Mouse (Mus musculus) C2C12 (cell line): Measurements from ENCODE around the gene Rhobtb1. TPM values are rescaled to one million over a fixed set of nuclear protein-coding genes. Genes with fewer than 3 reads are reported as not detected.

Experiments used
- H3K27me3 ChIP-seq: one replicate; pipeline ENCODE4 v1.6.1; 2011; ENCODE audit not compliant: control insufficient read depth, insufficient read depth, insufficient read length
- H3K36me3 ChIP-seq: one replicate; pipeline ENCODE4 v1.6.1; 2011; ENCODE audit not compliant: control insufficient read depth, insufficient read depth
- H3K4me3 ChIP-seq: one replicate; pipeline ENCODE4 v1.5.1; 2011; ENCODE audit warnings: mild to moderate bottlenecking, control low read depth; ENCODE audit not compliant: poor library complexity, insufficient read depth, severe bottlenecking
- H3K79me2 ChIP-seq: one replicate; pipeline ENCODE4 v1.6.1; 2011; ENCODE audit not compliant: control insufficient read depth, insufficient read depth
- H3K79me3 ChIP-seq: one replicate; pipeline ENCODE4 v1.6.1; 2011; ENCODE audit warnings: low read depth, control low read depth
- H3ac ChIP-seq: one replicate; pipeline ENCODE3; 2011; ENCODE audit warnings: low read depth; ENCODE audit not compliant: control insufficient read depth, insufficient read length
- CEBPB ChIP-seq: IDR thresholded peaks from one replicate; pipeline ENCODE4 v1.6.1; 2011; ENCODE audit warnings: low read depth, mild to moderate bottlenecking, control low read depth, moderate library complexity
- CTCF ChIP-seq: IDR thresholded peaks from one replicate; pipeline ENCODE4 v1.5.1; 2011; ENCODE audit not compliant: control insufficient read depth, insufficient read depth, insufficient read length
- FOSL1 ChIP-seq: IDR thresholded peaks from one replicate; pipeline ENCODE4 v1.8.0; 2011; ENCODE audit warnings: mild to moderate bottlenecking, low read length; ENCODE audit not compliant: poor library complexity, insufficient read depth, severe bottlenecking
- MAX ChIP-seq: IDR thresholded peaks from one replicate; pipeline ENCODE4 v1.6.1; 2011; ENCODE audit warnings: mild to moderate bottlenecking, control low read depth
- MYOD1 ChIP-seq: IDR thresholded peaks from one replicate; pipeline ENCODE4 v1.6.1; 2011; ENCODE audit warnings: low read depth; ENCODE audit not compliant: control insufficient read depth, insufficient read length
- MYOG ChIP-seq: IDR thresholded peaks from one replicate; pipeline ENCODE4 v1.6.1; 2011; ENCODE audit not compliant: control insufficient read depth, insufficient read length; ENCODE audit errors: extremely low read depth
- USF1 ChIP-seq: IDR thresholded peaks from one replicate; pipeline ENCODE4 v1.6.1; 2011; ENCODE audit warnings: low read depth, mild to moderate bottlenecking, control low read depth, moderate library complexity
- polyA plus RNA-seq: library from polyadenylated mRNA; unstranded; fragments of >200 nt; fragmentation: generic; extraction: Trizol; gene quantifications from one replicate; pipeline ENCODE4 v1.2.1, GENCODE M21; 2012; ENCODE audit warnings: missing spikeins

Gene Rhobtb1
- polyA plus RNA-seq, 1 experiment: 3.8 TPM

GRCm38 (mm10) chr10:69155428-69156175, 4.4 kb downstream of the Rhobtb1 start:
- no peaks in the 10 kb centered on the region for H3K27me3 ChIP-seq
- H3K79me2 ChIP-seq: no peaks in the 10 kb centered on the region
- no peak overlapping the region for H3K4me3 ChIP-seq
- no peak overlapping the region for H3ac ChIP-seq
- no peaks in the 10 kb centered on the region for H3K36me3 ChIP-seq
- no peaks in the 10 kb centered on the region for H3K79me3 ChIP-seq
- TF ChIP-seq MYOD1 (no peak), USF1 (no peak), MAX (no peak), FOSL1 (no peak), CTCF (no peak), MYOG (no peak), CEBPB (no peak)

DNA sequence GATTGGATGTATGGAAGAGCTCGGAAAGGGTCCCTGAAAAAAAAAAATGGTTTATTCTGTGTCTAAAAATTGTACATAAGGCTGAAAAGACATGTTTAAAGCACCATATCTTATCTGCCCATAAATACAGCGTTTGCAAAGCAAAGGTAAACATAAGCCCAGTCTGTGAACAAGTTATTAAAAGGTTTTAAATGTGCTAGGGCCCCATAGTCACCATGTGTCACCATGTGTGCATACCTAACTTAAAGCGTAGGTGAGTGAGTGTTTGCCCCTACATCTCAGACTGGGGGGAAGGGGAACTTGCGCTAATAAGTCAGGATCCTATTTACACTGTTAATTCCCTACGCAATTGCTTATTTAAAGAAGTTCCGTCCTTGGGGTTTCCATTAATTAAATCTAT, 5.2 kb downstream of the Rhobtb1 start:
- no peaks in the 10 kb centered on the region for H3K79me2 ChIP-seq
- no peaks in the 10 kb centered on the region for H3K27me3 ChIP-seq
- TF ChIP-seq MAX (no peak), CTCF (no peak), FOSL1 (no peak), CEBPB (no peak), MYOD1 (no peak), USF1 (no peak), MYOG (no peak)
- H3K36me3 ChIP-seq: no peaks in the 10 kb centered on the region
- no peaks in the 10 kb centered on the region for H3K79me3 ChIP-seq
- H3ac ChIP-seq: no peak overlapping the region
- H3K4me3 ChIP-seq: no peak overlapping the region

DNA sequence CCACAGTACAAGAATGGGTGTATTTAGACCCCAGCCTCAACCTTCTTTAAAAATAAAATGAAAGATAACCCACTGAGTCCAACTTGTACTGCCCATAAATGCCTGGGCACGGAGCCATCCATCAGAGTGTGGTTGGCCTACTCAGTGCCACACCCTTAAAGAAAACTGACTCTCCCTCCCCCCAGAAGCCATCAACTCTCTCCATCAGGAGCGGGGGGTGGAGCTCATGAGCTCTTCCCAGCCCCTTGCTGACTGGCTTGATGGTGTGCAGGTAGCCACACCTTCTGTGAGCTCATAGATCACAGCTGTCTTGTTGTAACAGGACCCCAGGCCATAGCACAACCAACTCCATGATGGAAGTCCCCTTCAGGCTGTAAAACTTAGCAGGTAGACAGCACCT, 6.2 kb downstream of the Rhobtb1 start:
- H3K79me3 ChIP-seq: no peaks in the 10 kb centered on the region
- TF ChIP-seq USF1 (no peak), FOSL1 (no peak), CEBPB (no peak), MYOD1 (peak; percentile 20)
- no peaks in the 10 kb centered on the region for H3K36me3 ChIP-seq
- H3K79me2 ChIP-seq: no peaks in the 10 kb centered on the region
- no peaks in the 10 kb centered on the region for H3K27me3 ChIP-seq
- no peak overlapping the region for H3ac ChIP-seq
- H3K4me3 ChIP-seq: no peak overlapping the region

GRCm38 (mm10) chr10:69160877-69161276, 9.6 kb downstream of the Rhobtb1 start:
- Histone ChIP-seq H3K79me3 (no peaks in the 10 kb centered on the region), H3K27me3 (no peaks in the 10 kb centered on the region), H3K79me2 (no peaks in the 10 kb centered on the region), H3K4me3 (no peak overlapping the region), H3ac (no peak overlapping the region), H3K36me3 (no peaks in the 10 kb centered on the region)
- TF ChIP-seq MYOG (no peak), CEBPB (no peak), CTCF (no peak), FOSL1 (no peak), USF1 (no peak), MYOD1 (no peak), MAX (no peak)

GRCm38 (mm10) chr10:69161503-69161902, 10.3 kb downstream of the Rhobtb1 start:
- no peak overlapping the region for H3K4me3 ChIP-seq
- H3K79me3 ChIP-seq: no peaks in the 10 kb centered on the region
- no peaks in the 10 kb centered on the region for H3K36me3 ChIP-seq
- no peaks in the 10 kb centered on the region for H3K27me3 ChIP-seq
- H3ac ChIP-seq: no peak overlapping the region
- TF ChIP-seq CEBPB (no peak), USF1 (no peak), MYOD1 (no peak)
- H3K79me2 ChIP-seq: no peaks in the 10 kb centered on the region

DNA sequence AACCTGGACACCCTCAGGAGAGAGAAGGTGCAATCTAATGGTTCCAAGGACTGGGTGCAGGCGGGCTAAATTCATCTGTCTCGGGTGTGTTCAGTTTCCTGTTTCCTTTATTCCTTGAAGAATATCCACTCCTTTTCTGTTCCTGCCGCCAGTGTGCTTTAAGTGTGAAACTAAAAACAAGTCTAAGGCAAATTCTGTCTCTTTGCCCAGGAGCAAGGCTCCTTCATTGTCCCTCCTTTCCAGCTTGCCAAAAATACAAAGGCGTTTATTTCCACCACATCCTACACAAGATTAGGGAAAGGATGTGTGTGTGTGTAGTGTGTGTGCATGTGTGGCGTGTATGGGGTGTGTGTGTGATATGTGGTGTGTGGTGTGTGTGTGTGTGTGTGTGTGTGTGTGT, 11.3 kb downstream of the Rhobtb1 start:
- no peak overlapping the region for H3ac ChIP-seq
- H3K4me3 ChIP-seq: no peak overlapping the region
- no peaks in the 10 kb centered on the region for H3K79me2 ChIP-seq
- H3K27me3 ChIP-seq: no peaks in the 10 kb centered on the region
- H3K79me3 ChIP-seq: no peaks in the 10 kb centered on the region
- no peaks in the 10 kb centered on the region for H3K36me3 ChIP-seq
- TF ChIP-seq CTCF: no peak
- no peak for TF ChIP-seq USF1
- TF ChIP-seq FOSL1: no peak
- TF ChIP-seq MYOG: no peak
- TF ChIP-seq MAX: no peak
- TF ChIP-seq CEBPB: no peak
- no peak for TF ChIP-seq MYOD1
